Mouse (Mus musculus): Measurements from ENCODE around the gene Adk.

The Adk gene

GRCm38 (mm10) chr14:21052112-21052780 lies at the start of gene Adk, which contains the start of gene Ap3m1:
Gene Adk, plus strand, starts transcription at chr14:21052574.
Gene Ap3m1, minus strand, starts transcription at chr14:21052508.
- DNase-seq = peak; percentile 97

- DNase-seq = no peak
Observed at GRCm38 (mm10) chr14:21013800-21014334, 38.5 kb upstream of the Adk start.

GRCm38 (mm10) chr14:21017871-21018270 lies 34.5 kb upstream of the Adk start:
- DNase-seq = no peak

- no peak for DNase-seq
Observed at GRCm38 (mm10) chr14:21018977-21019376, 33.4 kb upstream of the Adk start.

- no peak for DNase-seq
Observed at GRCm38 (mm10) chr14:21020435-21020834, 31.9 kb upstream of the Adk start.

GRCm38 (mm10) chr14:21027542-21027941 lies 24.8 kb upstream of the Adk start:
- DNase-seq = no peak

GRCm38 (mm10) chr14:21029025-21029659 lies 23.2 kb upstream of the Adk start:
- no peak for DNase-seq

GRCm38 (mm10) chr14:21031783-21032511 lies 20.4 kb upstream of the Adk start:
- peak; percentile 70 for DNase-seq

GRCm38 (mm10) chr14:21034271-21034670 lies 18.1 kb upstream of the Adk start:
- DNase-seq = no peak

- DNase-seq = no peak
Observed at GRCm38 (mm10) chr14:21034791-21035190, 17.6 kb upstream of the Adk start.

- DNase-seq = no peak
Observed at GRCm38 (mm10) chr14:21039077-21039476, 13.3 kb upstream of the Adk start.

GRCm38 (mm10) chr14:21039623-21040022 lies 12.8 kb upstream of the Adk start:
- DNase-seq = no peak

- no peak for DNase-seq
Observed at GRCm38 (mm10) chr14:21047840-21048239, 4.5 kb upstream of the Adk start.

- DNase-seq = peak; percentile 66
Observed at GRCm38 (mm10) chr14:21048879-21049278, 3.5 kb upstream of the Adk start.

GRCm38 (mm10) chr14:21050734-21051133 lies 1.6 kb upstream of the Adk start:
- DNase-seq = peak; percentile 56

- no peak for DNase-seq
Observed at GRCm38 (mm10) chr14:21051380-21052111, 828 bp upstream of the Adk start.

GRCm38 (mm10) chr14:21052781-21053130 lies 382 bp downstream of the Adk start:
- DNase-seq = peak; percentile 87

GRCm38 (mm10) chr14:21053151-21053550 lies 777 bp downstream of the Adk start:
- DNase-seq = no peak

- peak; percentile 37 for DNase-seq
Observed at GRCm38 (mm10) chr14:21053586-21053985, 1.2 kb downstream of the Adk start.

GRCm38 (mm10) chr14:21058972-21059371 lies 6.6 kb downstream of the Adk start:
- DNase-seq = no peak

GRCm38 (mm10) chr14:21062766-21063513 lies 10.6 kb downstream of the Adk start:
- DNase-seq = no peak

GRCm38 (mm10) chr14:21064321-21064720 lies 11.9 kb downstream of the Adk start:
- no peak for DNase-seq

Data from kidney, postnatal 10 days (tissue).